Comparison of ENCODE assay signal across 13 mouse cellular contexts in genomic region chr13:53548396-53548795, GRCm38 (mm10).
DNase-seq lines count a peak whose midpoint lies in the region; ATAC-seq and TF ChIP-seq lines count a peak whose summit lies in the region.
"Had no signal": no experiment of that assay in that cellular context is flagged by ENCODE, and none has a peak within 500 bp of the region (broad histone marks: within the 10 kb centered on the region; RNA-seq: fewer than 3 reads in every experiment).

No protein-coding gene starts in this region.

- H3K9me3 ChIP-seq in heart, embryonic 11.5 days (replicated peaks; ENCODE audit: control insufficient read depth, low read length): no peaks in the 10 kb centered on the region
- H3K9me3 ChIP-seq in kidney, postnatal 0 days (replicated peaks; ENCODE audit: low read length): no peaks in the 10 kb centered on the region
- no peaks in the 10 kb centered on the region for H3K9me3 ChIP-seq in hindbrain, embryonic 16.5 days (ENCODE audit: control insufficient read depth, low read length)
- H3K9me3 ChIP-seq: heart, embryonic 13.5 days; liver, embryonic 13.5 days; midbrain, embryonic 15.5 days had no signal

- no peaks in the 10 kb centered on the region for H3K4me1 ChIP-seq in heart, embryonic 11.5 days (ENCODE audit: control insufficient read depth, insufficient read depth, low read length)
- H3K4me1 ChIP-seq in kidney, postnatal 0 days (replicated peaks; ENCODE audit: insufficient read depth, low read length): no peaks in the 10 kb centered on the region
- H3K4me1 ChIP-seq in hindbrain, embryonic 16.5 days (ENCODE audit: control insufficient read depth, insufficient read depth, low read depth, low read length): no peaks in the 10 kb centered on the region; the same call in 1 of the 2 replicates
- H3K4me1 ChIP-seq: liver, embryonic 13.5 days had no signal

- 53% methylated on average over 11 of the region's 11 CpGs for WGBS in heart, embryonic 11.5 days (ENCODE audit: insufficient replicate concordance)
- 35% methylated on average over 11 of the region's 11 CpGs for WGBS in kidney, postnatal 0 days
- WGBS in hindbrain, embryonic 16.5 days: 41% methylated on average over 11 of the region's 11 CpGs

- intact Hi-C loops in heart, postnatal 10 days (cut with DNase I): no loop called here

- peak; percentile 28 to 30 for DNase-seq in heart, postnatal 10 days
- DNase-seq in adrenal gland, postnatal 36 days: peak; percentile 45 to 68
- DNase-seq in kidney, postnatal 0 days (ENCODE audit: low spot score): peak; percentile 64
- DNase-seq in lung, postnatal 14 days: peak; percentile 13
- no peak for DNase-seq in natural killer cell, adult 2 months (ENCODE audit: low spot score in 2 of 2)
- DNase-seq in thymus, adult 18-20 months: no peak
- DNase-seq: forebrain, postnatal 0 days; liver, embryonic 13.5 days had no signal

- no peaks in the 10 kb centered on the region for H3K27me3 ChIP-seq in heart, embryonic 11.5 days (ENCODE audit: control insufficient read depth, insufficient read depth, low read length)
- no peaks in the 10 kb centered on the region for H3K27me3 ChIP-seq in kidney, postnatal 0 days (ENCODE audit: insufficient read depth, low read length)
- no peaks in the 10 kb centered on the region for H3K27me3 ChIP-seq in hindbrain, embryonic 16.5 days (replicated peaks; ENCODE audit: control insufficient read depth, insufficient read depth, low read length)
- H3K27me3 ChIP-seq: heart, embryonic 13.5 days; liver, embryonic 13.5 days had no signal

- H3K4me3 ChIP-seq in heart, embryonic 11.5 days (ENCODE audit: low read depth, low read length): no peak overlapping the region
- no peak overlapping the region for H3K4me3 ChIP-seq in kidney, postnatal 0 days (replicated peaks; ENCODE audit: low read depth, low read length)
- H3K4me3 ChIP-seq in hindbrain, embryonic 16.5 days (ENCODE audit: low read length): no peak overlapping the region
- H3K4me3 ChIP-seq: heart, embryonic 13.5 days; liver, embryonic 13.5 days; midbrain, embryonic 15.5 days had no signal

- no peak for TF ChIP-seq CTCF in kidney, postnatal 0 days (IDR thresholded peaks at IDR 0.05; ENCODE audit: low read depth)

- no peak overlapping the region for H3K4me2 ChIP-seq in heart, embryonic 11.5 days
- H3K4me2 ChIP-seq in kidney, postnatal 0 days (ENCODE audit: low read length): no peak overlapping the region
- H3K4me2 ChIP-seq in hindbrain, embryonic 16.5 days (ENCODE audit: low read length): no peak overlapping the region
- H3K4me2 ChIP-seq: heart, embryonic 13.5 days; liver, embryonic 13.5 days; midbrain, embryonic 15.5 days had no signal

- no peak overlapping the region for H3K9ac ChIP-seq in heart, embryonic 11.5 days (ENCODE audit: low read depth, low read length)
- H3K9ac ChIP-seq in kidney, postnatal 0 days (ENCODE audit: low read depth, low read length): no peak overlapping the region
- no peak overlapping the region for H3K9ac ChIP-seq in hindbrain, embryonic 16.5 days (ENCODE audit: low read depth, low read length)
- H3K9ac ChIP-seq: forebrain, postnatal 0 days; heart, embryonic 13.5 days; liver, embryonic 13.5 days; midbrain, embryonic 15.5 days had no signal

- no peaks in the 10 kb centered on the region for H3K36me3 ChIP-seq in heart, embryonic 11.5 days (ENCODE audit: control insufficient read depth, insufficient read depth, low read length)
- no peaks in the 10 kb centered on the region for H3K36me3 ChIP-seq in kidney, postnatal 0 days (ENCODE audit: insufficient read depth, low read length)
- no peaks in the 10 kb centered on the region for H3K36me3 ChIP-seq in hindbrain, embryonic 16.5 days (ENCODE audit: control insufficient read depth, insufficient read depth, low read length)
- H3K36me3 ChIP-seq: heart, embryonic 13.5 days; liver, embryonic 13.5 days; midbrain, embryonic 15.5 days had no signal

- no peak overlapping the region for H3K27ac ChIP-seq in heart, embryonic 11.5 days (ENCODE audit: low read depth, low read length)
- no peak overlapping the region for H3K27ac ChIP-seq in kidney, postnatal 0 days
- H3K27ac ChIP-seq in hindbrain, embryonic 16.5 days (ENCODE audit: low read depth, low read length): no peak overlapping the region
- H3K27ac ChIP-seq: heart, embryonic 13.5 days; liver, embryonic 13.5 days; midbrain, embryonic 15.5 days had no signal

- ATAC-seq in heart, embryonic 11.5 days (replicated peaks; ENCODE audit: insufficient number of reproducible peaks, low FRiP score, low TSS enrichment): no peak
- no peak for ATAC-seq in kidney, postnatal 0 days (replicated peaks; ENCODE audit: low FRiP score, low read depth)
- no peak for ATAC-seq in hindbrain, embryonic 16.5 days
- ATAC-seq: forebrain, postnatal 0 days; midbrain, embryonic 15.5 days; Patski had no signal

Comparison
In these comparisons a context has a peak if more than half of its experiments do, and no peak if none do; other contexts are left out.
1. DNase-seq: peak in heart, postnatal 10 days (2 of 2), adrenal gland, postnatal 36 days (2 of 2), kidney, postnatal 0 days (single experiment) and lung, postnatal 14 days (single experiment); none in natural killer cell, adult 2 months (0 of 2) and thymus, adult 18-20 months (0 of 2).